Mouse (Mus musculus) adrenal gland, adult (tissue): ENCODE results near the gene Slc45a2.
"Not testable (repeated sequence)": the region's sequence is repeated elsewhere in the genome, so short reads cannot be mapped to it uniquely, and the experiment has no call there.

Experiments used
- DNase-seq, 2 experiments: peaks; one replicate each; pipeline ENCODE4 v3.0.0; 2022 to 2023; ENCODE audit warnings: low spot score in 1 of 2; ENCODE audit not compliant: inconsistent age in 2 of 2

Slc45a2 gene

GRCm38 (mm10) chr15:11000421-11000820 is at the start of gene Slc45a2:
Slc45a2 (plus strand) TSS chr15:11000721.
- DNase-seq = no peak

- DNase-seq = peak; percentile 15 to 30
Measured at GRCm38 (mm10) chr15:10951951-10952759, 48.4 kb upstream of the Slc45a2 start, which contains the start of gene C1qtnf3. C1qtnf3 (plus strand) TSS chr15:10952332.

- DNase-seq = peak in 1 of 2 experiments; percentile 3
Measured at GRCm38 (mm10) chr15:10952760-10953305, 47.7 kb upstream of the Slc45a2 start.

- DNase-seq = no peak
Measured at GRCm38 (mm10) chr15:10953465-10953864, 47.1 kb upstream of the Slc45a2 start.

GRCm38 (mm10) chr15:10954381-10955016 is 46.0 kb upstream of the Slc45a2 start:
- DNase-seq = no peak

GRCm38 (mm10) chr15:10955156-10955555 is 45.4 kb upstream of the Slc45a2 start:
- DNase-seq = no peak

GRCm38 (mm10) chr15:10956706-10957105 is 43.8 kb upstream of the Slc45a2 start:
- no peak for DNase-seq

GRCm38 (mm10) chr15:10959277-10960026 is 41.1 kb upstream of the Slc45a2 start:
- no peak for DNase-seq

- no peak for DNase-seq
Measured at GRCm38 (mm10) chr15:10960267-10960666, 40.3 kb upstream of the Slc45a2 start.

GRCm38 (mm10) chr15:10962601-10963000 is 37.9 kb upstream of the Slc45a2 start:
- DNase-seq = no peak

GRCm38 (mm10) chr15:10969439-10969838 is 31.1 kb upstream of the Slc45a2 start:
- DNase-seq = no peak

GRCm38 (mm10) chr15:10970777-10971176 is 29.7 kb upstream of the Slc45a2 start:
- no peak for DNase-seq

GRCm38 (mm10) chr15:10977151-10977550 is 23.4 kb upstream of the Slc45a2 start:
- DNase-seq = no peak

GRCm38 (mm10) chr15:10980712-10981111 is 19.8 kb upstream of the Slc45a2 start:
- no peak for DNase-seq

- DNase-seq = peak; percentile 92 to 98
Measured at GRCm38 (mm10) chr15:10981377-10982063, 19.0 kb upstream of the Slc45a2 start, which contains the start of gene Amacr. Amacr (plus strand) TSS chr15:10981756.

- DNase-seq = no peak
Measured at GRCm38 (mm10) chr15:10982064-10982435, 18.5 kb upstream of the Slc45a2 start.

GRCm38 (mm10) chr15:10985756-10986155 is 14.8 kb upstream of the Slc45a2 start:
- DNase-seq = no peak

- DNase-seq = not testable (repeated sequence)
Measured at GRCm38 (mm10) chr15:10986477-10986876, 14.0 kb upstream of the Slc45a2 start.

GRCm38 (mm10) chr15:10990411-10990810 is 10.1 kb upstream of the Slc45a2 start:
- no peak for DNase-seq

GRCm38 (mm10) chr15:10991566-10991965 is 9.0 kb upstream of the Slc45a2 start:
- DNase-seq = no peak

GRCm38 (mm10) chr15:10999832-11000231 is 689 bp upstream of the Slc45a2 start:
- no peak for DNase-seq
